Mouse (Mus musculus) urinary bladder, postnatal 14 days (tissue): Measurements from ENCODE around the gene Col4a2.

ENCODE experiments used
- DNase-seq: peaks from one replicate; pipeline ENCODE4 v3.0.0; 2021; ENCODE audit warnings: low spot score

The Col4a2 gene

GRCm38 (mm10) chr8:11296282-11296943 is 16.2 kb upstream of the Col4a2 start:
- no peak for DNase-seq

GRCm38 (mm10) chr8:11297141-11297838 is 15.3 kb upstream of the Col4a2 start:
- no peak for DNase-seq

GRCm38 (mm10) chr8:11298531-11299316 is 13.9 kb upstream of the Col4a2 start:
- DNase-seq: no peak

GRCm38 (mm10) chr8:11299317-11299602 is 13.3 kb upstream of the Col4a2 start:
- no peak for DNase-seq

- no peak for DNase-seq
Measured at GRCm38 (mm10) chr8:11300436-11300835, 12.2 kb upstream of the Col4a2 start.

- no peak for DNase-seq
Measured at GRCm38 (mm10) chr8:11304027-11304601, 8.5 kb upstream of the Col4a2 start.

- DNase-seq: no peak
Measured at GRCm38 (mm10) chr8:11305539-11305938, 7.1 kb upstream of the Col4a2 start.

GRCm38 (mm10) chr8:11307451-11307850 is 5.2 kb upstream of the Col4a2 start:
- DNase-seq: no peak

GRCm38 (mm10) chr8:11308570-11308998 is 4.0 kb upstream of the Col4a2 start:
- DNase-seq: no peak

- no peak for DNase-seq
Measured at GRCm38 (mm10) chr8:11309226-11309625, 3.4 kb upstream of the Col4a2 start.

- DNase-seq: no peak
Measured at GRCm38 (mm10) chr8:11310049-11310448, 2.6 kb upstream of the Col4a2 start.

- peak; percentile 63 for DNase-seq
Measured at GRCm38 (mm10) chr8:11311681-11312348, 790 bp upstream of the Col4a2 start.

- peak; percentile 23 for DNase-seq
Measured at GRCm38 (mm10) chr8:11313176-11314111, 839 bp downstream of the Col4a2 start.

- DNase-seq: no peak
Measured at GRCm38 (mm10) chr8:11314613-11315012, 2.0 kb downstream of the Col4a2 start.

- no peak for DNase-seq
Measured at GRCm38 (mm10) chr8:11315179-11315943, 2.8 kb downstream of the Col4a2 start.

GRCm38 (mm10) chr8:11316118-11316517 is 3.5 kb downstream of the Col4a2 start:
- no peak for DNase-seq

GRCm38 (mm10) chr8:11319405-11319804 is 6.8 kb downstream of the Col4a2 start:
- no peak for DNase-seq

GRCm38 (mm10) chr8:11321841-11322240 is 9.2 kb downstream of the Col4a2 start:
- DNase-seq: no peak

- DNase-seq: no peak
Measured at GRCm38 (mm10) chr8:11322724-11323585, 10.3 kb downstream of the Col4a2 start.
